Mouse (Mus musculus): ENCODE measurements at regions not wholly inside any gene's neighbourhood (a gene's known extent, or its start where the extent isn't known, plus 50 kb on each side); places are given as distances from the start of the nearest gene placed in this dataset.

- DNase-seq (ENCODE audit: low spot score in 2 of 2) = no peak
Observed at GRCm38 (mm10) chr13:18063677-18064076, 70.5 kb upstream of the Yae1d1 start.

DNA sequence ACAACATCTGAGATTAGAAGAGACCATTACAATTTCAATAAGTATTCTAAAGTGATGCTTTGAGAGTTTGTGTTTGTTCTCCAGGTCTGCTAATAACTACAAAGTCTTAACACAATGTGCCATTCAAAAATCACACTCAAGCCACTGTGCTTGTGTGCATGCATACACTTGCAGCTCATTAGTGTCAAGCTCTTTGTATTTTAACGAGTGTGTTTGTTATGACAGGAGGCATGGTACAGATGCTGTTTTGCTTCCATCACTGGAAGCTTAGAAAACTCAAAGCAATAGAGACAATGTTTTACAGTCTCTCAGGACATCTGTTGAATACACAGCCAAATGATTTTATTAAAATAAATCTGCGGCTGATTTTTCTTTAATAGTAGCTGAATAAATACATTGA lies 67.1 kb upstream of the Yae1d1 start:
- no peak for DNase-seq (ENCODE audit: low spot score in 2 of 2)

DNA sequence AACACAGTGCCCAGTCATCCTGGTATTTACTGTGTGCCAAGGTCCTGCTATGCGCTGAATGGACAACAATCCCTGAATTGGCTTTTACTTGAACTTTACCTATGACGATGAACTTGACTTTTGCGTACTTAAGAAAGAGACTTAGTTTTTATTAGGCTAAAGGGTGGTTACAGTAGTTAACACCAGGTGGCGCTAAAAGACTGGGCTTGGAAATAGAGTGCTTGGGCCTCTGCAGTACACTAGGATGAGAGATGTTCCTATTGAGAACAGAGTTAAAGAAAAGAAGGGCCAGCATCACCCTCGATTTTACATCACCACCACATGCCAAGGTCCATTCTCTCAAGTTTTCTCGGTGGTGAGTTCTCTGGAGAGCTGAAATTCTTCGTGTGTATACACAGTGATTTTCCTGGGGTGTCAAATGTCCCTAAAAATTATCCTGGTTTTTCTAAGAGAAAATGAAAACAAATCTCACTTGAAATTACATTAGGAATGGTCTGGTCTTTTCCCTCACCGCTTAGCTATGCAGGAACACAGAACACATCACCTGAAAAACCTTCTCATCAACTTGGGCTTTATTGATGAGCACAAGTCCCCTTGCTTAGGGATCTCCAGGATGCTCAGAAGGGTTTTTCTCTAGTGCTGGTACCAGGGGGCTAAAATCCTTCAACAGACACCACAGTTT lies 64.2 kb upstream of the Yae1d1 start:
- peak; percentile 23 to 61 for DNase-seq (ENCODE audit: low spot score in 2 of 2)

- no peak for DNase-seq (ENCODE audit: low spot score in 2 of 2)
Observed at GRCm38 (mm10) chr13:18056816-18057215, 63.7 kb upstream of the Yae1d1 start.

DNA sequence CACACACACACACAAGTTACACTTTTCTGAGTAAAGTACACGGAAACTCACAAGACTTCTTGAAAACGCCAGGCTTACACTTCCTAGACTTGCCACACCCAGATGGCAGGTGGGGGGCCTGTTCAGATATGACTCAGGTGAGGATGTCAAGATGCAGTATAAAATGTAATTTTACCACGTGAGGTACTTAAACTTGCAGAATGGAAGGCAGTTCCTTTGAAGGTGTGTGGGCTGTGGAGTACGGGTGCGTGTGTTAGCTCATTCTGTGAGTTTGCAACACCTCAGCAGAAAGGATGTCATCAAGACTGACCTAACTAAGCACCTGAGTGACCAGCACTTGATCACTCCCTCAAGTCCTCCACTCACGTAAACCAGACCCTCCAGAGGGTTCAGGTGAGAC lies 50.0 kb upstream of the Yae1d1 start:
- no peak for DNase-seq (ENCODE audit: low spot score in 2 of 2)
